Mouse (Mus musculus) liver, postnatal 0 days (tissue): Measurements from ENCODE around the gene Mob1a.

Experiments used
- CTCF ChIP-seq: sonication (generic); IDR thresholded peaks from 2 replicates; pipeline ENCODE4 v1.5.1; 2016; ENCODE audit warnings: antibody characterized with exemption, low read depth
- EP300 ChIP-seq: IDR thresholded peaks from 2 replicates; pipeline ENCODE4 v1.6.1; 2016; ENCODE audit warnings: antibody characterized with exemption, low read depth, mild to moderate bottlenecking

DNA sequence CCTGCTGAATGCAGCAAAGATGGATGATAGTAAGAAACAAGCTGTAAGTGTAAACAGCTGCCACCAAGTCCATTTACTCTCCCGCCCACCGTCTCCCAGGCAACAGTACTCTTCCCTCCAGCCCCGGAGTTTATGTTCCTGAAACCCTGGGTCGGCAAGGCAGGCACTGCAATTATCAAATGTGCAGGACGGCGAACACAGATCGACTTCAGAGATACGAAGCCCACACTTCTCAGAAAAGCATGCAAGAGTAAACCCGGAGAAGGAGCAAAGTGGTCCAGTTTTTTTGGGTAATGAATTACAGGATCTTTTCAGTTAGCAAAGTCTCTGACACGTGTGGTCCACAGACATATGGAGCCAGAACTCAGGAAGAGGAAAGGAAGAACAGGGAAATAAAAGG lies 9.8 kb upstream of the Mob1a start:
- TF ChIP-seq CTCF, result no peak
- TF ChIP-seq EP300, result no peak
